Mouse (Mus musculus): Measurements from ENCODE around the gene Zkscan3. TPM values are rescaled to one million over a fixed set of nuclear protein-coding genes. Genes with fewer than 3 reads are reported as not detected.
A peak's percentile ranks its signal among the peaks of the same experiment; 100 is the strongest.

Zkscan3 gene
- polyA plus RNA-seq, 1 experiment: 45.0 TPM

DNA sequence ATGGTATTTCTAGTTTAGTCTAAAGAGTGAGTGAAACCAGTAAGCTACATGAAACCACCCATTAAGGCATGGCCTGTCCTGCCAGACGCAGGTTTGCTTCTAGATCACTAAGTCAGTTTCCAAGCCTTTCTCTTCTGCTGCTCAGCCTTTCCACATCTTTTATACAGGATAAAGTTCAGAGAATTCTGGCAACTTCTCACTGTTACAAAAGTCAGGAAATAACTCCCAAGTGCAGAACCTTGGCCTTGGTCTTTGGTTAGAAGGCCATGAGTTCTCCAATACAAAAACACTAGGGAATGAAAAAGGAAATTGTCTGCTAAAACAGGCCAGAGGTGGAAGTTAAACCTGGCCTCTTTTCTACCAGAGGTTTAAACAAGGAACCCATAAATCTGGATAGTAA is 7.3 kb downstream of the Zkscan3 start:
- no peaks in the 10 kb centered on the region for H3K27me3 ChIP-seq (ENCODE audit: control insufficient read depth, insufficient read depth, low read length)
- H3K4me3 ChIP-seq (replicated peaks; ENCODE audit: insufficient read depth, low read depth, low read length): no peak overlapping the region
- H3K27ac ChIP-seq (ENCODE audit: insufficient read depth, low read length): no peak overlapping the region
- no peak for DNase-seq
- WGBS: 95% methylated on average over 1 of the region's 1 CpGs
- no peaks in the 10 kb centered on the region for H3K4me1 ChIP-seq (ENCODE audit: control insufficient read depth, insufficient read depth, low read length)
- no peak for TF ChIP-seq POLR2A (IDR thresholded peaks at IDR 0.05; ENCODE audit: borderline replicate concordance, insufficient read depth, low read length)
- TF ChIP-seq CTCF (IDR thresholded peaks at IDR 0.05; ENCODE audit: borderline replicate concordance, insufficient read depth, low read depth, low read length): no peak

DNA sequence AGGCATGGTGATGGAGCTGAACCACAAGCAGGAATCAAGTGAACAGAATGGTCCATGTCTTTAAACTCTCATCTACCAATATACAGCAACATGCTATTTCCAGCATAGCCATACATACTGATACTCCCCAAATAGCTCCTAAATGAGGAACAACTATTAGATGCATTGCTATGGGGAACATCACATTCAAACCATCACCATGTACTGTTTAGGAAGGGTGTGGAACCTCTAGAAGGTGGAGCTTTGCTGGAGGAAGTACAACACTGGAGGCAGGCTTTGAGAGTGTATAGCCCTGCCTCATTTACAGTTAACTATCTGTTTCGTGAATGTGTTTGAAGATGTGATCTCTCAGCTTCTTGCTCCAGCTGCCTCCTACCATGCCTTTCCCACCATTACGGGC is 24.8 kb downstream of the Zkscan3 start:
- Histone ChIP-seq H3K27me3 (ENCODE audit: control insufficient read depth, insufficient read depth, low read length) (no peaks in the 10 kb centered on the region), H3K4me1 (ENCODE audit: control insufficient read depth, insufficient read depth, low read length) (no peaks in the 10 kb centered on the region), H3K4me3 (replicated peaks; ENCODE audit: insufficient read depth, low read depth, low read length) (no peak overlapping the region), H3K27ac (ENCODE audit: insufficient read depth, low read length) (no peak overlapping the region)
- 92% methylated on average over 2 of the region's 2 CpGs for WGBS
- DNase-seq: no peak
- TF ChIP-seq POLR2A (IDR thresholded peaks at IDR 0.05; ENCODE audit: borderline replicate concordance, insufficient read depth, low read length) (no peak), CTCF (IDR thresholded peaks at IDR 0.05; ENCODE audit: borderline replicate concordance, insufficient read depth, low read depth, low read length) (no peak)

DNA sequence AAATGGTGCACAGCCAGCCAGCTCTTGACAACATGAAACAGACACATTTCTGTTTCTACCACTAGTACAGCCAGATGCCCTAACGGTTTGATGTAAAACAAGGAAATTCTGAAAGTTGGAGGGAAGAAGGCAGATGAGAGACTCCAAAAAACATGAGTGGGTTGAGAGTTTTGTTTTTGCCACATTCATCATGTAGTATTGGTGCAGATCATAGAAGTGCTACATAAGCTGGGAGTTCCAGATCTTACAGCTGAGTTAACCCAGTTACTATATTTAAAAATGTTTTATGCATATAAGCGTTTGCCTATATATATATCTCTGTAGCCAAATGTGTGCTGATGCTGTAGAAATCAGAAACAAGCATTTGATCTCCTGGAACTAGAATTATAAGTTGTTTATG is 29.9 kb downstream of the Zkscan3 start:
- TF ChIP-seq POLR2A (IDR thresholded peaks at IDR 0.05; ENCODE audit: borderline replicate concordance, insufficient read depth, low read length) (no peak), CTCF (IDR thresholded peaks at IDR 0.05; ENCODE audit: borderline replicate concordance, insufficient read depth, low read depth, low read length) (no peak)
- Histone ChIP-seq H3K27ac (ENCODE audit: insufficient read depth, low read length) (no peak overlapping the region), H3K4me3 (replicated peaks; ENCODE audit: insufficient read depth, low read depth, low read length) (no peak overlapping the region), H3K27me3 (ENCODE audit: control insufficient read depth, insufficient read depth, low read length) (no peaks in the 10 kb centered on the region), H3K4me1 (ENCODE audit: control insufficient read depth, insufficient read depth, low read length) (no peaks in the 10 kb centered on the region)
- no peak for DNase-seq
- WGBS: 90% methylated on average over 2 of the region's 2 CpGs

DNA sequence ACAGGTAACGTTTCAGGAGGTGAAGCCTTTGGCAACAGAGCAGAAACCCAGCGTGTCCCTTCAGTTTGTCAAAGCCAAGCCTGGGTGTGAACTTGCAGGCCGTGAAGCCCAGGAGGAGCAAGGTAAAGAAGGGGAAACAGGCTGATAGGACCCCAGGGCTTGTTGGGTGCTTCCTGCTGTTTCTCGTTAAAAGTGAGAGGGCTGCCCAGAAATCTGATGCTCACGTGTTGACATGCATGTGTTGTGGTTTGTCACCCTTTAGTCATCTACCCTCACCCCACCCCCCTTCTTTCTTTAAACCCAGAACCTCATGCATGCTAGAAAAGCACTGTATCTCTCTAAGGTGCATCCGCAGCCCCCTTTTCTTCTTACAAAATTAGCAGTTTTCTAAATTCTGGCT is 35.9 kb downstream of the Zkscan3 start:
- no peak for DNase-seq
- no peaks in the 10 kb centered on the region for H3K27me3 ChIP-seq (ENCODE audit: control insufficient read depth, insufficient read depth, low read length)
- TF ChIP-seq POLR2A (IDR thresholded peaks at IDR 0.05; ENCODE audit: borderline replicate concordance, insufficient read depth, low read length) (no peak), CTCF (IDR thresholded peaks at IDR 0.05; ENCODE audit: borderline replicate concordance, insufficient read depth, low read depth, low read length) (no peak)
- H3K4me1 ChIP-seq (ENCODE audit: control insufficient read depth, insufficient read depth, low read length): peaks cover 2% of the 10 kb centered on the region; the same call in 1 of the 2 replicates
- no peak overlapping the region for H3K4me3 ChIP-seq (replicated peaks; ENCODE audit: insufficient read depth, low read depth, low read length)
- H3K27ac ChIP-seq (ENCODE audit: insufficient read depth, low read length): no peak overlapping the region
- 53% methylated on average over 6 of the region's 6 CpGs for WGBS

DNA sequence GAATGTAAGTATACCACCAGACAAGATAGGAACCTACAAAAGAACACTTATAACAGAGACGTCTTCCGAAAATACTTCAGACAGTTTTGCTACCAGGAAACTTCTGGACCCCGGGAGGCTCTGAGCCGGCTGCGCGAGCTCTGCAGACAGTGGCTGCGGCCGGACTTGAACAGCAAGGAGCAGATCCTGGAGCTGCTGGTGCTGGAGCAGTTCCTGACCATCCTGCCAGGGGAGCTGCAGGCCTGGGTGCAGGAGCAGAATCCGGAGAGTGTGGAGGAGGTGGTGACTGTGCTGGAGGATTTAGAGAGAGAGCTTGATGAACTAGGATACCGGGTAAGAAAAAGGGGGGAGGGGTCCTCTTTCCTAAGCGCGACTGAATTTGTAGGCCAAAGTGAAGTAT is 38.8 kb downstream of the Zkscan3 start:
- DNase-seq: peak; percentile 21 to 22
- TF ChIP-seq CTCF (IDR thresholded peaks at IDR 0.05; ENCODE audit: borderline replicate concordance, insufficient read depth, low read depth, low read length) (no peak), POLR2A (IDR thresholded peaks at IDR 0.05; ENCODE audit: borderline replicate concordance, insufficient read depth, low read length) (no peak)
- Histone ChIP-seq H3K27ac (ENCODE audit: insufficient read depth, low read length) (no peak overlapping the region), H3K4me1 (ENCODE audit: control insufficient read depth, insufficient read depth, low read length) (peaks cover 2% of the 10 kb centered on the region; the same call in 1 of the 2 replicates), H3K4me3 (replicated peaks; ENCODE audit: insufficient read depth, low read depth, low read length) (peak overlapping the region; percentile 68), H3K27me3 (ENCODE audit: control insufficient read depth, insufficient read depth, low read length) (no peaks in the 10 kb centered on the region)
- WGBS: 43% methylated on average over 12 of the region's 12 CpGs

DNA sequence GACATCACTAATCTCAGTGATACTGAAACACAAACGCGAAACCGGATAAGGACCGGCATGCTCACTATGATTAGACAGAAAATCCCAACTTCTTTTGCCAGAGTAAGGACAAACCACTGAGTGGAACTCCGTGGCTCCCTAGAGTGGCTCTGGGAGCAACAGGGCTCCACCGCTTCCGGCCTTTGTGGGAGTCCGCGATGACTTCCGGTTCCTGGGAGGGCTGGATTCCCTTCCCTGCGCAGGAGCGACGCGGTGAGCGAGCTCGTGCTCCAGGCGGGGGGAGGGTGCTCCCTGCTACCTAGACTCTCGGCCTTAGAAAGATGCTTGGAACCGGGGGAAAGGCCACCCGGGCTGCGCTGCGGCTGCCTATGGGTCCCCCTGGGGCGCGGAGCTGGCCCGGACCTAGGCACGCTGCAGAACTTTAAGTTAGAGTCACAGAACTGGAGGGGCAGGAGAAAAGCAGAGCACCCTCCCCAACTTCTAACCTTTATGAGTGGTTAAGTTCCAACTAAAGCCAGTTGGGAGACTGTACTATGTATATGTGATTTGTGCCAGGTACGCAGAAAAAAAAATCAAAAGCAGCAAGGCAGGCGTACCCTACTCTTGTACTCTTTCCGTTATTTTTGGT is 39.8 kb downstream of the Zkscan3 start, which contains the start of gene Zscan12:
Zscan12 (plus strand) TSS at position 200 of the 628 bp plus-strand sequence.
- Histone ChIP-seq H3K27ac (ENCODE audit: insufficient read depth, low read length) (no peak within 1 kb of the TSS; the same call in 1 of the 2 replicates), H3K4me3 (replicated peaks; ENCODE audit: insufficient read depth, low read depth, low read length) (peak within 1 kb of the TSS; percentile 68), H3K27me3 (ENCODE audit: control insufficient read depth, insufficient read depth, low read length) (no peaks in the 10 kb centered on the region), H3K4me1 (ENCODE audit: control insufficient read depth, insufficient read depth, low read length) (peaks cover 2% of the 10 kb centered on the region; the same call in 1 of the 2 replicates)
- WGBS: under 1% methylated on average over 29 of the region's 29 CpGs
- DNase-seq: peak; percentile 91 to 95
- TF ChIP-seq CTCF (IDR thresholded peaks at IDR 0.05; ENCODE audit: borderline replicate concordance, insufficient read depth, low read depth, low read length) (no peak), POLR2A (IDR thresholded peaks at IDR 0.05; ENCODE audit: borderline replicate concordance, insufficient read depth, low read length) (peak; percentile 82)

DNA sequence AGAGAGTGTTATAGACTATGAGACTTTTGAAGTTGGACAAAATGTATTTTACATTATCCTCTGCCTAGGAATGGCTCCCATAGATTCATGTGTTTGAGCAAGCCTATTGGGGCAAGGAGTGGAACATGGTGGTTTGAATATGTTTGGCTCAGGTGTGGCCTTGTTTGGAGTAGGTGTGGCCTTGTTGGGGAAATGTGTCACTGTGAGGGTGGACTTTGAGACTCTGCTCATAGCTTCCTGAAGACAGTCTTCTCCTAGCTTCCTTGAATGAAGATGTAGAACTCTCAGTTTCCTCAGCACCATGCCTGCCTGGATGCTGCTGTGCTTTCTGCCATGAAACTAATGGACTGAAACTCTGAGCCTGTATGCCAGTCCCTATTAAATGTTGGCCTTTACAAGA is 52.0 kb downstream of the Zkscan3 start:
- Histone ChIP-seq H3K4me1 (ENCODE audit: control insufficient read depth, insufficient read depth, low read length) (no peaks in the 10 kb centered on the region), H3K27me3 (ENCODE audit: control insufficient read depth, insufficient read depth, low read length) (no peaks in the 10 kb centered on the region; the same call in 1 of the 2 replicates), H3K27ac (ENCODE audit: insufficient read depth, low read length) (no peak overlapping the region), H3K4me3 (replicated peaks; ENCODE audit: insufficient read depth, low read depth, low read length) (no peak overlapping the region)
- TF ChIP-seq POLR2A (IDR thresholded peaks at IDR 0.05; ENCODE audit: borderline replicate concordance, insufficient read depth, low read length) (no peak), CTCF (IDR thresholded peaks at IDR 0.05; ENCODE audit: borderline replicate concordance, insufficient read depth, low read depth, low read length) (no peak)
- DNase-seq: no peak

DNA sequence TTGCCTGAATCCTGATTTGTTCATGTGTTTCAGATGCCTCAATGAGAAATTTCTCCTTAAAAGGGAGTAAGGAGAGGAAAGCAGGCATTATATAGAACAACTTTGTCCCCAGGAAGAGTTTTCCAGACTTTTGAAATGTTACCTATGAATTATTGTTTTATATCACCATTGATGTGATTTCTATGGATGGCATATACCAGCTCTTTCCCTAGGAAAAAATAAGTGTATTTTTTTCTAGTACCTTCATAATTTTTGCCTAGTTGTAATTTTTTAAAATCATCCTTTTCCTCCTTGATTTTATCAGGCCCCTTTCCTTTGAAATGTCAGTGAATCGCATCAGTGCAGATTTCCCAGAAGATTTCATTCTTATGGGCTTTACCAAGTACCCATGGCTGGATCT is 55.9 kb downstream of the Zkscan3 start, which contains the start of gene Olfr1367:
Olfr1367 (plus strand) TSS at position 301 of the 400 bp plus-strand sequence.
- H3K27ac ChIP-seq (ENCODE audit: insufficient read depth, low read length): no peak within 1 kb of the TSS
- H3K27me3 ChIP-seq (ENCODE audit: control insufficient read depth, insufficient read depth, low read length): no peaks in the 10 kb centered on the region; the same call in 1 of the 2 replicates
- no peak within 1 kb of the TSS for H3K4me3 ChIP-seq (replicated peaks; ENCODE audit: insufficient read depth, low read depth, low read length)
- no peaks in the 10 kb centered on the region for H3K4me1 ChIP-seq (ENCODE audit: control insufficient read depth, insufficient read depth, low read length)
- TF ChIP-seq CTCF (IDR thresholded peaks at IDR 0.05; ENCODE audit: borderline replicate concordance, insufficient read depth, low read depth, low read length) (no peak), POLR2A (IDR thresholded peaks at IDR 0.05; ENCODE audit: borderline replicate concordance, insufficient read depth, low read length) (no peak)
- DNase-seq: no peak
- 97% methylated on average over 1 of the region's 1 CpGs for WGBS

Other genes with a start within 250 kb of the Zkscan3 start
- gene Trim27, start 223.3 kb downstream of the Zkscan3 start, polyA plus RNA-seq (2012; rRNA removed): 27.0 and 28.9 TPM in 2 replicates
- not detected in 2 replicates for gene Gpx5, start 110.0 kb downstream of the Zkscan3 start, polyA plus RNA-seq (2012; rRNA removed)
- 0.25 and 0.33 TPM in 2 replicates for gene Gpx6, start 90.6 kb downstream of the Zkscan3 start, polyA plus RNA-seq (2012; rRNA removed)
- not detected in 2 replicates for gene Olfr1367, start 55.8 kb downstream of the Zkscan3 start, polyA plus RNA-seq (2012; rRNA removed)
- gene Zscan12, start 39.9 kb downstream of the Zkscan3 start, polyA plus RNA-seq (2012; rRNA removed): 6.5 and 6.7 TPM in 2 replicates
- 2.6 and 2.7 TPM in 2 replicates for gene Pgbd1, start 38.3 kb upstream of the Zkscan3 start, polyA plus RNA-seq (2012; rRNA removed)
- 69.3 and 71.9 TPM in 2 replicates for gene Zscan26, start 51.0 kb upstream of the Zkscan3 start, polyA plus RNA-seq (2012; rRNA removed)
- gene Nkapl, start 65.8 kb upstream of the Zkscan3 start, polyA plus RNA-seq (2012; rRNA removed): 0.44 and 0.54 TPM in 2 replicates
- gene Zkscan4, start 76.2 kb upstream of the Zkscan3 start, polyA plus RNA-seq (2012; rRNA removed): 3.6 and 4.2 TPM in 2 replicates
- not detected in 2 replicates for gene Gm10065, start 76.7 kb upstream of the Zkscan3 start, polyA plus RNA-seq (2012; rRNA removed)
- 1.5 and 1.8 TPM in 2 replicates for gene AK157302, start 92.5 kb upstream of the Zkscan3 start, polyA plus RNA-seq (2012; rRNA removed)
- 28.3 and 29.8 TPM in 2 replicates for gene Gm11273, start 98.7 kb upstream of the Zkscan3 start, polyA plus RNA-seq (2012; rRNA removed)
- gene Zkscan8, start 128.4 kb upstream of the Zkscan3 start, polyA plus RNA-seq (2012; rRNA removed): 7.5 and 9.8 TPM in 2 replicates
- not detected in 2 replicates for gene Olfr1366, start 140.1 kb upstream of the Zkscan3 start, polyA plus RNA-seq (2012; rRNA removed)
- gene Olfr1535, start 157.1 kb upstream of the Zkscan3 start, polyA plus RNA-seq (2012; rRNA removed): not detected in 2 replicates
- gene Olfr1364, start 179.0 kb upstream of the Zkscan3 start, polyA plus RNA-seq (2012; rRNA removed): not detected in 2 replicates
- gene Olfr1362, start 211.3 kb upstream of the Zkscan3 start, polyA plus RNA-seq (2012; rRNA removed): not detected in 2 replicates
- gene Olfr11, start 239.8 kb upstream of the Zkscan3 start, polyA plus RNA-seq (2012; rRNA removed): 0.03 TPM in 1 of 2 replicates, not detected in the other

All from cerebellum, adult 2 months (tissue).